Mouse (Mus musculus): Measurements from ENCODE around the gene Nckap5.

DNA sequence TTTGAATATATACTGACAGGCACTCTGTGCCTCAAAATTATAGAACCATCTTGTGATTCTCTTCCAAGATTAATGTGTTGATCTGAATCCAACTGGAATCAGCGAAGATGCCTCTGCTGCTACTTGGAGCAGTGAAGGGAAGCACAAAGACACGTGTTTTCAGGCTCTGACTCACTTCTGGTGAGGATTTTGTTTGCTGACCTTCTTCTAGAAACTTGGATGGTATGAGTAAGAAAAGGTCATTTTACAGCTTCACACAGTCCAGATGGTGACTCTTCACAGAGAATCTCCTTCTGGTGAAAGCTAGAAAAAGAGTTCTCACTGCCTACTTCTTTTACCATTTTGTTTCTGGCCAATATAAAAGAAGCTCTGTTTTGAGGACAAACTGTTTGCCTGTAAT is 498.6 kb downstream of the Nckap5 start:
- no peak for TF ChIP-seq POLR2A (IDR thresholded peaks at IDR 0.05; ENCODE audit: insufficient read depth, low read depth, low read length)
- TF ChIP-seq CTCF (IDR thresholded peaks at IDR 0.05; ENCODE audit: insufficient read depth, low read depth, low read length): no peak
